Mouse (Mus musculus) forebrain, postnatal 0 days (tissue): Measurements from ENCODE around the gene Tmem164. TPM values are rescaled to one million over a fixed set of nuclear protein-coding genes. Genes with fewer than 3 reads are reported as not detected.
A peak's percentile ranks its signal among the peaks of the same experiment; 100 is the strongest.

Experiments used
- ATAC-seq: fragments of 200-750 bp; cut with Nextera tagmentation; 2 replicates; pipeline ENCODE4 v1.8.0; 2017; ENCODE audit warnings: mild to moderate bottlenecking, moderate library complexity
- DNase-seq: peaks from one replicate; pipeline ENCODE4 v3.0.0-alpha.2; 2015
- H3K27ac ChIP-seq: fragments of 300-500 bp; sonication (generic); 2 replicates; pipeline ENCODE4 v1.5.1; 2014; ENCODE audit warnings: low read depth, mild to moderate bottlenecking, antibody characterized with exemption, low read length, moderate library complexity, mixed read lengths
- H3K27me3 ChIP-seq: fragments of 300-500 bp; sonication (generic); 2 replicates; pipeline ENCODE4 v1.6.1; 2014; ENCODE audit warnings: mild to moderate bottlenecking, low read length, mixed read lengths; ENCODE audit not compliant: insufficient read depth
- H3K36me3 ChIP-seq: fragments of 300-500 bp; sonication (generic); 2 replicates; pipeline ENCODE4 v1.6.1; 2014; ENCODE audit warnings: mild to moderate bottlenecking, moderate library complexity; ENCODE audit not compliant: insufficient read depth
- H3K4me1 ChIP-seq: fragments of 300-500 bp; sonication (generic); 2 replicates; pipeline ENCODE4 v1.6.1; 2014; ENCODE audit warnings: antibody characterized with exemption; ENCODE audit not compliant: insufficient read depth
- H3K4me2 ChIP-seq: fragments of 300-500 bp; sonication (generic); 2 replicates; pipeline ENCODE4 v1.6.1; 2014; ENCODE audit warnings: low read depth, mild to moderate bottlenecking, moderate library complexity
- H3K4me3 ChIP-seq: fragments of 300-500 bp; sonication (generic); 2 replicates; pipeline ENCODE4 v1.5.1; 2014; ENCODE audit warnings: low read depth, low read length, mixed read lengths
- H3K9ac ChIP-seq: fragments of 300-500 bp; sonication (generic); 2 replicates; pipeline ENCODE4 v1.6.1; 2014; ENCODE audit warnings: mild to moderate bottlenecking
- H3K9me3 ChIP-seq: fragments of 300-500 bp; sonication (generic); 2 replicates; pipeline ENCODE4 v1.6.1; 2016; ENCODE audit warnings: low read length
- CTCF ChIP-seq: sonication (generic); IDR thresholded peaks from 2 replicates; pipeline ENCODE4 v1.5.1; 2016; ENCODE audit warnings: antibody characterized with exemption, control low read depth, low read depth
- WGBS: fragments of 180-500 bp; shearing (Covaris S2); extraction: QIAGEN DNeasy Blood & Tissue Kit; methylation state at CpG from one replicate; pipeline ENCODE4 v1.1.7; 2014; 5-methylcytosine and 5-hydroxymethylcytosine counted together
- polyA plus RNA-seq: library from polyadenylated mRNA; unstranded; fragments of >200 nt; fragmentation: Nextera tagmentation; extraction: Ambion mirVana; gene quantifications from 2 replicates; pipeline ENCODE4 v1.2.1, GENCODE M21; 2015
- total RNA-seq: library from RNA; depleted of rRNA; stranded (reverse); fragments of >200 nt; gene quantifications from 2 replicates; pipeline ENCODE4 v1.2.3, GENCODE M21; 2014

Gene Tmem164
- total and polyA plus RNA-seq, 2 experiments from 2014 or later: 17.2 to 33.9 TPM

- Histone ChIP-seq H3K9me3 (no peaks in the 10 kb centered on the region), H3K27ac (no peak overlapping the region), H3K4me3 (no peak overlapping the region), H3K36me3 (no peaks in the 10 kb centered on the region), H3K27me3 (no peaks in the 10 kb centered on the region), H3K9ac (no peak overlapping the region), H3K4me2 (no peak overlapping the region), H3K4me1 (peaks cover 4% of the 10 kb centered on the region; the same call in 1 of the 2 replicates)
- ATAC-seq (no peak), DNase-seq (no peak)
- no peak for TF ChIP-seq CTCF
- 69% methylated on average over 6 of the region's 6 CpGs for WGBS
Observed at GRCm38 (mm10) chrX:142778638-142779037, 97.4 kb downstream of the Tmem164 start.

- Histone ChIP-seq H3K27ac (peak overlapping the region; percentile 54), H3K36me3 (no peaks in the 10 kb centered on the region), H3K27me3 (no peaks in the 10 kb centered on the region), H3K9ac (no peak overlapping the region), H3K4me3 (no peak overlapping the region), H3K4me2 (no peak overlapping the region), H3K4me1 (no peaks in the 10 kb centered on the region), H3K9me3 (no peaks in the 10 kb centered on the region)
- 64% methylated on average over 10 of the region's 10 CpGs for WGBS
- TF ChIP-seq CTCF: no peak
- peak; percentile 62 for DNase-seq
- ATAC-seq: peak; percentile 66
Observed at GRCm38 (mm10) chrX:142786160-142787052, 105.2 kb downstream of the Tmem164 start.

GRCm38 (mm10) chrX:142792185-142792584, 111.0 kb downstream of the Tmem164 start:
- ATAC-seq: no peak

GRCm38 (mm10) chrX:142794069-142794610, 112.9 kb downstream of the Tmem164 start:
- Histone ChIP-seq H3K9me3 (no peaks in the 10 kb centered on the region), H3K27me3 (no peaks in the 10 kb centered on the region), H3K4me2 (no peak overlapping the region), H3K4me1 (no peaks in the 10 kb centered on the region), H3K36me3 (no peaks in the 10 kb centered on the region), H3K27ac (no peak overlapping the region), H3K4me3 (no peak overlapping the region), H3K9ac (no peak overlapping the region)
- WGBS: 56% methylated on average over 4 of the region's 4 CpGs
- DNase-seq (no peak), ATAC-seq (no peak)
- TF ChIP-seq CTCF: no peak

More at GRCm38 (mm10) chrX:142792185-142792584, 111.0 kb downstream of the Tmem164 start:
- Histone ChIP-seq H3K4me1 (no peaks in the 10 kb centered on the region), H3K4me3 (no peak overlapping the region), H3K9ac (no peak overlapping the region), H3K36me3 (no peaks in the 10 kb centered on the region), H3K27me3 (no peaks in the 10 kb centered on the region), H3K27ac (no peak overlapping the region), H3K9me3 (no peaks in the 10 kb centered on the region), H3K4me2 (no peak overlapping the region)
- 90% methylated on average over 2 of the region's 2 CpGs for WGBS
- no peak for DNase-seq
- no peak for TF ChIP-seq CTCF

GRCm38 (mm10) chrX:142804596-142804995, 123.4 kb downstream of the Tmem164 start:
- WGBS: 61% methylated on average over 3 of the region's 3 CpGs
- Histone ChIP-seq H3K9ac (no peak overlapping the region), H3K27me3 (no peaks in the 10 kb centered on the region), H3K4me1 (no peaks in the 10 kb centered on the region), H3K27ac (no peak overlapping the region), H3K4me2 (no peak overlapping the region), H3K4me3 (no peak overlapping the region), H3K36me3 (no peaks in the 10 kb centered on the region), H3K9me3 (no peaks in the 10 kb centered on the region)
- DNase-seq (peak; percentile 65), ATAC-seq (peak; percentile 23; the same call in 1 of the 2 replicates)
- no peak for TF ChIP-seq CTCF

- 77% methylated on average over 6 of the region's 6 CpGs for WGBS
- Histone ChIP-seq H3K4me3 (no peak overlapping the region), H3K9me3 (no peaks in the 10 kb centered on the region), H3K27me3 (no peaks in the 10 kb centered on the region), H3K27ac (no peak overlapping the region), H3K36me3 (no peaks in the 10 kb centered on the region), H3K4me1 (no peaks in the 10 kb centered on the region), H3K4me2 (no peak overlapping the region), H3K9ac (no peak overlapping the region)
- TF ChIP-seq CTCF: no peak
- ATAC-seq (no peak), DNase-seq (no peak)
Observed at GRCm38 (mm10) chrX:142806126-142806525, 124.9 kb downstream of the Tmem164 start.

- no peaks in the 10 kb centered on the region for H3K9me3 ChIP-seq
- H3K4me2 ChIP-seq: no peak overlapping the region
- peak; percentile 59 for TF ChIP-seq CTCF
- H3K4me1 ChIP-seq: no peaks in the 10 kb centered on the region
- no peaks in the 10 kb centered on the region for H3K36me3 ChIP-seq
- ATAC-seq (peak; percentile 48), DNase-seq (peak; percentile 35)
- WGBS: 36% methylated on average over 10 of the region's 10 CpGs
- no peak overlapping the region for H3K27ac ChIP-seq
- no peak overlapping the region for H3K9ac ChIP-seq
- no peak overlapping the region for H3K4me3 ChIP-seq
- H3K27me3 ChIP-seq: no peaks in the 10 kb centered on the region
Observed at GRCm38 (mm10) chrX:142806620-142807061, 125.4 kb downstream of the Tmem164 start.
